Mouse (Mus musculus): ENCODE results near the gene Dnah7c. TPM values are rescaled to one million over a fixed set of nuclear protein-coding genes. Genes with fewer than 3 reads are reported as not detected.
"Not testable (repeated sequence)": the region's sequence is repeated elsewhere in the genome, so short reads cannot be mapped to it uniquely, and the experiment has no call there.

Gene Dnah7c
- polyA plus RNA-seq, 1 experiment = not detected

DNA sequence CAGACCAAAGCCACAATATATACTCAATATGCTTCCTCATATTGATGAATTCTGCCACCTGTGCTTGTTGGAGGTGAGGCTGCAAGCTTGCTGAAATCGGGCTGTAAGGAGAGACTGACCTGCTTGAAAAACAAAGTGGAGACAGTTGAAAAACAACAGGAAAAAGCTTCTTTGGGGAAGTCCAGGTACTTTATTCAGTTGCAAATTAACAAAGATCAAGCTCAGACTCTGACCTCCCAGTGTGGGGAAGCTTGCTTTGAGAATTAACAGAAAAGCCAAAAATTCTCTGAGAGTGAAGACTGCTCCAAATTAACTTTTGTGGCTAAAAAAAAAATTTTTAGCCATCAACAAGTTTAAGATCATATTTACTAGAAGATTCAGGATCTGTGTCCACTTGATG, 194.9 kb downstream of the Dnah7c start:
- H3K27me3 ChIP-seq (ENCODE audit: control insufficient read depth, insufficient read depth, insufficient read length) = no peaks in the 10 kb centered on the region
- H3K79me3 ChIP-seq (ENCODE audit: low read depth) = no peaks in the 10 kb centered on the region
- H3K36me3 ChIP-seq (ENCODE audit: control insufficient read depth, insufficient read depth) = no peaks in the 10 kb centered on the region
- H3K4me3 ChIP-seq (ENCODE audit: insufficient read depth, poor library complexity, severe bottlenecking) = no peak overlapping the region
- no peak overlapping the region for H3ac ChIP-seq (ENCODE audit: control insufficient read depth, insufficient read length, low read depth)
- H3K79me2 ChIP-seq (ENCODE audit: control insufficient read depth, insufficient read depth) = no peaks in the 10 kb centered on the region
- no peak for TF ChIP-seq CTCF (IDR thresholded peaks at IDR 0.05; ENCODE audit: control insufficient read depth, insufficient read depth, insufficient read length)
- no peak for TF ChIP-seq MAX (IDR thresholded peaks at IDR 0.05)
- TF ChIP-seq CEBPB (IDR thresholded peaks at IDR 0.05; ENCODE audit: low read depth) = no peak
- no peak for TF ChIP-seq USF1 (IDR thresholded peaks at IDR 0.05; ENCODE audit: low read depth)
- no peak for TF ChIP-seq MYOD1 (IDR thresholded peaks at IDR 0.05; ENCODE audit: control insufficient read depth, insufficient read length, low read depth)
- no peak for TF ChIP-seq MYOG (IDR thresholded peaks at IDR 0.05; ENCODE audit: control insufficient read depth, extremely low read depth, insufficient read length)
- no peak for TF ChIP-seq FOSL1 (IDR thresholded peaks at IDR 0.05; ENCODE audit: insufficient read depth, low read length, poor library complexity, severe bottlenecking)

DNA sequence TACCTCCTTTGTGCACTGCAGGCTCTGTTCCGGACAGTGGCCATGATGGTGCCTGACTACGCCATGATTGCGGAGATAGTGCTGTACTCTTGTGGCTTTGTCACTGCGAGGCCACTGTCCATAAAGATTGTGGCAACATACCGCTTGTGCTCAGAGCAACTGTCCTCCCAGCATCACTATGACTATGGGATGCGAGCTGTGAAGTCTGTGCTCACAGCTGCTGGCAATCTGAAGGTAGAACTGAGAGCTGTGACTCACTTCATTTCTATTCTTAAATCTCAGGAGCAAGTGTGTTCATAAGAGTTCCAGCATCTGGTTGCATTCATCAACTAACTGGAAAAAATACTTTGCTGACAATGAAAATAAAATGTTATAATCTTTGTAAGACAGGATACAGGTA, 200.5 kb downstream of the Dnah7c start:
- H3K36me3 ChIP-seq (ENCODE audit: control insufficient read depth, insufficient read depth); H3K4me3 ChIP-seq (ENCODE audit: insufficient read depth, poor library complexity, severe bottlenecking); H3K79me2 ChIP-seq (ENCODE audit: control insufficient read depth, insufficient read depth); H3K27me3 ChIP-seq (ENCODE audit: control insufficient read depth, insufficient read depth, insufficient read length); H3K79me3 ChIP-seq (ENCODE audit: low read depth); H3ac ChIP-seq (ENCODE audit: control insufficient read depth, insufficient read length, low read depth): not testable (repeated sequence)

DNA sequence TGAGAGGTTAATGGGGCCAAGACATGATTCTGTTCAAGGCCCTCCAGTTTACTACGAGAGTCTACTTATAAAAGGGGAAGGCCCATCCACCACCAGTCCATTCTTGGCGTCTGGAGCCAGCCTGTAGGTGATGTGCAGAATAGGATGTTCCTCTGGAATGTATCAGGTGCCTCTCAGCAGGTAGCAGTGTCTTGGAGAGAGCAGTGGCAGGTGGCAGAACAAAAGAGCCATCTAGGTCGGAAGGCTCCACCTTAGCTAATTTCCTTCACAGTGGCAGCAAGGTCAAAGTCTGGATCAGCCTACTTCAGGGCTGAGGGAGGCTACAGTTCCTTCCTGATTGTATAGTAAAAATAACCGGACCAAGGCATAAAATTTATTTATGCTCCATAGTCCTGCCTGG, 224.4 kb downstream of the Dnah7c start:
- not testable (repeated sequence) for H3ac ChIP-seq (ENCODE audit: control insufficient read depth, insufficient read length, low read depth); H3K36me3 ChIP-seq (ENCODE audit: control insufficient read depth, insufficient read depth); H3K79me2 ChIP-seq (ENCODE audit: control insufficient read depth, insufficient read depth); H3K27me3 ChIP-seq (ENCODE audit: control insufficient read depth, insufficient read depth, insufficient read length); H3K79me3 ChIP-seq (ENCODE audit: low read depth); H3K4me3 ChIP-seq (ENCODE audit: insufficient read depth, poor library complexity, severe bottlenecking)

DNA sequence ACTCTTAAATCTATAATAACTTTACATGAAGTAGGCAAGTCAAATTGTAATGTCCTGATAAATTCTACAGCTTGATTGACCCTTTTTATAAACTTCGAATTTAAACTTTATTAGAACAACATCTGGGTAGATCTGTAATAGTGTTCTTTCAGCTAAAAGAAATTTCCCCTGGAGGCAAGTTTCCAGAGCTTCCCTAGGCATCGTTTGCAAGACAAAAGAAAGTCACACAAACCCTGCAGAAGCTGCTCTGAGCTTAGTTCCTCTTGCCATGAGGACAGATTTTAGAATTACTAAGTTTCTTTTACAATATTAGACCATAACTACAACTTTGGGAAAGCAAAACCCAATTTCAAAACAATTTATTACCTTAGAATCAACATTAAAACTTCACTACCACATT, 227.3 kb downstream of the Dnah7c start:
- not testable (repeated sequence) for H3K79me3 ChIP-seq (ENCODE audit: low read depth); H3ac ChIP-seq (ENCODE audit: control insufficient read depth, insufficient read length, low read depth); H3K4me3 ChIP-seq (ENCODE audit: insufficient read depth, poor library complexity, severe bottlenecking); H3K36me3 ChIP-seq (ENCODE audit: control insufficient read depth, insufficient read depth); H3K79me2 ChIP-seq (ENCODE audit: control insufficient read depth, insufficient read depth); H3K27me3 ChIP-seq (ENCODE audit: control insufficient read depth, insufficient read depth, insufficient read length)

GRCm38 (mm10) chr1:46724810-46725209, 299.4 kb downstream of the Dnah7c start:
- H3K79me2 ChIP-seq (ENCODE audit: control insufficient read depth, insufficient read depth); H3K27me3 ChIP-seq (ENCODE audit: control insufficient read depth, insufficient read depth, insufficient read length); H3K4me3 ChIP-seq (ENCODE audit: insufficient read depth, poor library complexity, severe bottlenecking); H3K36me3 ChIP-seq (ENCODE audit: control insufficient read depth, insufficient read depth); H3K79me3 ChIP-seq (ENCODE audit: low read depth); H3ac ChIP-seq (ENCODE audit: control insufficient read depth, insufficient read length, low read depth): not testable (repeated sequence)

- Histone ChIP-seq H3K4me3 (ENCODE audit: insufficient read depth, poor library complexity, severe bottlenecking) (no peak overlapping the region), H3ac (ENCODE audit: control insufficient read depth, insufficient read length, low read depth) (no peak overlapping the region), H3K36me3 (ENCODE audit: control insufficient read depth, insufficient read depth) (no peaks in the 10 kb centered on the region), H3K79me3 (ENCODE audit: low read depth) (no peaks in the 10 kb centered on the region), H3K79me2 (ENCODE audit: control insufficient read depth, insufficient read depth) (no peaks in the 10 kb centered on the region), H3K27me3 (ENCODE audit: control insufficient read depth, insufficient read depth, insufficient read length) (no peaks in the 10 kb centered on the region)
- TF ChIP-seq USF1 (IDR thresholded peaks at IDR 0.05; ENCODE audit: low read depth) (no peak), CTCF (IDR thresholded peaks at IDR 0.05; ENCODE audit: control insufficient read depth, insufficient read depth, insufficient read length) (no peak), CEBPB (IDR thresholded peaks at IDR 0.05; ENCODE audit: low read depth) (no peak), MYOD1 (IDR thresholded peaks at IDR 0.05; ENCODE audit: control insufficient read depth, insufficient read length, low read depth) (no peak), FOSL1 (IDR thresholded peaks at IDR 0.05; ENCODE audit: insufficient read depth, low read length, poor library complexity, severe bottlenecking) (no peak), MYOG (IDR thresholded peaks at IDR 0.05; ENCODE audit: control insufficient read depth, extremely low read depth, insufficient read length) (no peak), MAX (IDR thresholded peaks at IDR 0.05) (no peak)
Measured at GRCm38 (mm10) chr1:46725266-46725665, 299.9 kb downstream of the Dnah7c start.

DNA sequence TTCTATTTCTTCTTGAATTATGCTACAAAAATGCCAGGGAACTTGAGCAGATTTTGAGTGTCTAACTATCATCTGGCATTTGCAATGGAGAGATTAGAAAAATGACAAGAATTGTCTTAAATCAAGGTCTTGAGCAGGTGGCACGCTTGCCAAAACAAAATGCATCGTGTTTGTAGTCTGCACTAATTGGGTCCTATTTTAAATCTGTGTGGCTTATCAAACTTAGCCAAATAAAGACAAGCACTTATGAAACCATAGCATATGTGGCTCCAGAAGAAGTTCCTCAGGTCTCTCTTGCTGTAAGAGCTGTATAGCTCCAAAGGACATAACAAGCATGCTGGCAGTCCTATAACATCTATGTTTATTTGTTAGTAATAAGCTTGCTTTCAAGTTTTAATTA, 300.3 kb downstream of the Dnah7c start:
- not testable (repeated sequence) for H3K36me3 ChIP-seq (ENCODE audit: control insufficient read depth, insufficient read depth); H3K79me3 ChIP-seq (ENCODE audit: low read depth); H3ac ChIP-seq (ENCODE audit: control insufficient read depth, insufficient read length, low read depth); H3K27me3 ChIP-seq (ENCODE audit: control insufficient read depth, insufficient read depth, insufficient read length); H3K4me3 ChIP-seq (ENCODE audit: insufficient read depth, poor library complexity, severe bottlenecking); H3K79me2 ChIP-seq (ENCODE audit: control insufficient read depth, insufficient read depth)

DNA sequence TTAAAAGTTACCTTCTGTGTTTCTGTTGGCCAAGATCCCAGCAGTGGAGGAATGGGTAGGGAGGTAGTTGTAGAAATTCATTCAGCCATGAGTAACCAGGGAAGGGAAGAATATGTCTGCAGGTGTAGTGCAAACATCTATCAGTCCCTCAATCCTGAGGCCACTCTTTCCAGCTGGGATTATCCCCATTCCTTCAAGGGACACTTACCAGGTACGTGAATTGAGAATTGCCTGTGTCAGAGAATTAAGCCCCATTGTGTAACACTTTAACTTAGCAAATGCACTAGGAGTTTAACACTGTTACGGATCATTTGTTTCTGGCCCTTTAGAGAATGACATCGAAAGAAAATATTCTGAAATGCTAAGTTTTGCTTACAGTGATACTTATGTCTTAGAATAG, 304.3 kb downstream of the Dnah7c start:
- not testable (repeated sequence) for H3K79me3 ChIP-seq (ENCODE audit: low read depth); H3K79me2 ChIP-seq (ENCODE audit: control insufficient read depth, insufficient read depth); H3K27me3 ChIP-seq (ENCODE audit: control insufficient read depth, insufficient read depth, insufficient read length); H3ac ChIP-seq (ENCODE audit: control insufficient read depth, insufficient read length, low read depth); H3K36me3 ChIP-seq (ENCODE audit: control insufficient read depth, insufficient read depth); H3K4me3 ChIP-seq (ENCODE audit: insufficient read depth, poor library complexity, severe bottlenecking)

DNA sequence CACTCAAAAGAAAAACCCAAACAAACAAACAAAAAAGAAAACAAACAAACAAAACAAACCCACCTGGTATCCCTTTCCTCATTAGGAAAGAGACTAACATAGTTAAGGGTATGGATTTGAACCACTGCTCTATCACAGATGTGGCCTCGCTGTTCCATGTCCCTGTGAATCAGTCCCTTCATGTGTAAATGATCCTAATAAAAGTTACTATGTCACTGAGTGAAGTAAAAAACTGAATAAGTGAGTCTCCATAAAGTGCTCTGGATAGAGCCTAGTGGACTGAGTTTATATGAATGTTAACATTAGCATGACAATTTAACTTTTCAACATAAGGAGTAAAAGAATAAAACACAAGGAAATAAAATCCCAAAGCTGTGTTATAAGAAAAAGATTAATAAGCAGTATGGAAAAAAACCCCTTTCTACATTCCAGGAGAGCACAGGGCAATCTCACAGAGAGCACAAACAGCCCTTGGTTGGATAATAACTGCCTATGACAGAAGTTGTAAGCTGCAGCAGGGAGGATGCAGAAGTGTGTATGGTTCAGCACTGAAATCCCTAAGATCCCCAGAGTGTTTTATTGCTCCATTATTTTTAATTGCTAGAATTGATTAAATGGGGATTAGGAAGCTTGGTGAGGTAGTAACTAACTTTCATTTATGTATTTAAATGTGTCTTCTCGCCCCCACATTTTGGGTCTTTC, 308.2 kb downstream of the Dnah7c start:
- not testable (repeated sequence) for H3K36me3 ChIP-seq (ENCODE audit: control insufficient read depth, insufficient read depth); H3ac ChIP-seq (ENCODE audit: control insufficient read depth, insufficient read length, low read depth)

GRCm38 (mm10) chr1:46734455-46734854, 309.1 kb downstream of the Dnah7c start:
- not testable (repeated sequence) for H3K79me3 ChIP-seq (ENCODE audit: low read depth); H3K36me3 ChIP-seq (ENCODE audit: control insufficient read depth, insufficient read depth); H3K79me2 ChIP-seq (ENCODE audit: control insufficient read depth, insufficient read depth); H3ac ChIP-seq (ENCODE audit: control insufficient read depth, insufficient read length, low read depth); H3K4me3 ChIP-seq (ENCODE audit: insufficient read depth, poor library complexity, severe bottlenecking); H3K27me3 ChIP-seq (ENCODE audit: control insufficient read depth, insufficient read depth, insufficient read length)

More for the DNA sequence above, 308.2 kb downstream of the Dnah7c start:
- H3K27me3 ChIP-seq (ENCODE audit: control insufficient read depth, insufficient read depth, insufficient read length); H3K79me3 ChIP-seq (ENCODE audit: low read depth); H3K4me3 ChIP-seq (ENCODE audit: insufficient read depth, poor library complexity, severe bottlenecking); H3K79me2 ChIP-seq (ENCODE audit: control insufficient read depth, insufficient read depth): not testable (repeated sequence)
